Mouse (Mus musculus) monocyte, adult 5-6 weeks (primary cell): ENCODE measurements around the gene Dtymk. TPM values are rescaled to one million over a fixed set of nuclear protein-coding genes. Genes with fewer than 3 reads are reported as not detected.
A peak's percentile ranks its signal among the peaks of the same experiment; 100 is the strongest.
"Not testable (repeated sequence)": the region's sequence is repeated elsewhere in the genome, so short reads cannot be mapped to it uniquely, and the experiment has no call there.

ENCODE experiments used
- ATAC-seq: fragments of 153-309, 156-312 bp; replicated peaks from 2 replicates; pipeline ENCODE4 v1.8.0; 2017; ENCODE audit warnings: mild to moderate bottlenecking; ENCODE audit not compliant: low TSS enrichment, insufficient number of reproducible peaks, severe bottlenecking, poor library complexity, low FRiP score
- total RNA-seq: library from RNA; stranded (forward); fragments of 200-1000, 200-491, 200-594 nt; gene quantifications from 3 replicates; pipeline ENCODE4 v1.2.3, GENCODE M21; 2017

Gene Dtymk
- total RNA-seq, 1 experiment from 2014 or later = 45.3 TPM

DNA sequence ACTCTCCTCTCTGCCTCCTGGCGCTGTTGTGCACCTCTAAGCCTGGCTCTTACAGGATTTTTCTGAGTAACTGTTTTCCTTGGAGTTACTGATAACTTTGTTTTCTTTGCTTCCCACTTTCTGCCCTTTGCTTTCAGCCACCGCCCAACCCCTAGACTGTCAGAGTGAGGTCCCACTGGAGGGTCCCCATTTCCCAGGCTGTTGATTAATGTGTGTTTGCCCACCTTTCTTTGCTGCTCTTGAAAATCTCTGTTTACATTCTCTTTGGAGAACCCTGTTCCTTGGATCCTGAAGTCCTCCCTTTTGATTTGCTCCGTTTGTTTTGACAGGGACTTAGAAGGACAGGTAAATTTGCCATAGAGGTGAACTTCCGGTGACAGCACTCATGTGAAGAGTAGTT is 7.1 kb upstream of the Dtymk start:
- no peak for ATAC-seq

DNA sequence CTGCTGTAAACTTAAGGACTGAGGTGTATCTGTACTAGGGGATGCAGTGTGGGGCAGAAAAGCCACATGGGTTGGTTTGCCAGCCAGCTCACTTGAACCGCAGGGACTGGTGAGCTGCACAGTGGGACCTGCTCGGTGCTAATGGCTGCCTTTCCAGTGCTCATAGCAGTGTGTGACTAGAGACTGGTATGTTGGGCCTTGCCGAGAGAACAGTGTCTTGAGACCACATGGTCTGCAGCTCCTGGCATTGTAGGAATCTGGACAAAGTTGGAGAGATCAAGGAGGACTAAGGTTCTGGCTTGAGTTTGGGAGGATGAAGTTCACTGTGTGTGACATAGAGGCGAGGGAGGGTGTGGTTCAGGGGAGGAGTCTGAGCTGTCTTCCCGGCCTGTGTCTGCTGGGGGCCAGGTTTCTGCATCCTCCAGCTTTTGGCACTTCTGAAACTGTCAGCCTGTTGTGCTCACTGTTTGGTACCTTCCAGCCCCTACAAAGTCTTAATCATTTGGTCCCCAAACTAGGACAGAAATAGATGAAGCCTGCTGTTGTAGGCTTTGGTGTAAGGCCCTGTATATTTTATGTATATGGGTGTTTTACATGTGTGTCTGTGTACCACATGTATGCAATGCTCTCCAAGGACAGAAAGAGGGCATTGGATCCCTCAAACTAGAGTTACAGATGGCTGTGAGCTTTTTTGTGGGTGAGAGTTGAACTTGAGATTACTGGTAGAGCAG is 3.7 kb upstream of the Dtymk start:
- no peak for ATAC-seq

DNA sequence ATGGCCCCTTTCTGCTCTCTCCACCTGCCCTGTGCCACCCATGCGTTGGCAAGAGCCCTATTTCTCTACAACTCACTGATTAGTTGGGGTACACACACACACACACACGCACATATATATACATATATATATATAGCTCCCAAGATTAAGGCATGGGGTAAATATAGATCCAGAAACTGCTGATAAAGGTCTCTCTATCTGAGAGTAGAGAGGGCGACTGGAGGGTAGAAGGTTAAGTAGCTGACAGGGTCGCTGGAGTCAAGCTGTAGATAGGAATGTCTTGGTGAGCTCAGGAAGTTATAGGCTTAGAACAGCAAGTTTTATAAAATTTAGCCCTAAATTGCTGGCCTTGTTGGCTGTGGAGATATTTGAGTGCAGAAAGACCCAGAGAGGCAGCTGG is 3.1 kb upstream of the Dtymk start:
- ATAC-seq = no peak

DNA sequence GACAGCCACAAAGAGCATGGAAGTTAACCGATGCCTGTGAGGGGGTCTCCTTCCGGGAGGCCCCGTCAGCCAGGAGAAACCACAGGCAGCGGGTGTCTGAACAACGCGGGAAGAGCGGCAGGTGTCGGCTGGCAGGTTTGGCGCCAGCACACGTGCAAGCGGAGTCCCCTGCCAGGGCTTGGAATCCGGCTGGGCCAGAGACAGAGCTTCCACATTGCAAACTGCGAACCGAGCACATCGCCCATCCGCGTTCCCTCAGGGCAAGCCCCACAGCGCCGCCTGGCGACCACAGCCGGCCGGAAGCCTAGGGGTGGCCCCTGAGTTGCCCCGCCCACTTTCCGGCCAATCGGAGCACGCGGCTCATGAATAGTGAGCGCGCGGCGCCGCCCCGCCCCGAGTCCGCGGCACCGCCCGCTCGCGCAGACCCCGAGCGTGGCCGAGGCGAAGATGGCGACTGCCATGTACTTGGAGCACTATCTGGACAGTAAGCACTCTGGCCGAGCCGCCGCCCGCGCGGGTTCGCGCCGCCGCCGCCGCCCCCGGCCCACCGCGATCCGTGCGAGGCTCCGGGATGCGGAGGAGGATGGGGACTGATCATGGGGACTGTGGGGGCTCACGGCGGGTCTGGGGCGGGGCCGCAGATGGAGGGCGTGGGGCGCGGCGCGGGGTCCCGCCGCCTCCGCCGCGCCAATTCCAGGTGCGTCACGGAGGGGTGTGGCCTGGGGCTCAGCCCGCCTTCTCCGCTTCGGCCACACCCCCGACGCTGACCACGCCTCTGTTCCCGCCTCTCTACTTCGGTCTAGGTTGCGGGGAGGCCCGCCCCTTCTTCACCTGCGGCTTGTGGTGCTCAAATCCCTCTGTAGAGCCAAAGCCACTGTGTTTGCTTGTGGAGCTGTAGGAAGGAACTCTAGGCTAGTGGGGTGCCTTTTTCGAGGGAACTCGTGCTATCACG is 2.1 kb upstream of the Dtymk start, which contains the start of gene Ing5:
Ing5 (plus strand) TSS at position 410 of the 952 bp plus-strand sequence.
- peak; percentile 68 for ATAC-seq

DNA sequence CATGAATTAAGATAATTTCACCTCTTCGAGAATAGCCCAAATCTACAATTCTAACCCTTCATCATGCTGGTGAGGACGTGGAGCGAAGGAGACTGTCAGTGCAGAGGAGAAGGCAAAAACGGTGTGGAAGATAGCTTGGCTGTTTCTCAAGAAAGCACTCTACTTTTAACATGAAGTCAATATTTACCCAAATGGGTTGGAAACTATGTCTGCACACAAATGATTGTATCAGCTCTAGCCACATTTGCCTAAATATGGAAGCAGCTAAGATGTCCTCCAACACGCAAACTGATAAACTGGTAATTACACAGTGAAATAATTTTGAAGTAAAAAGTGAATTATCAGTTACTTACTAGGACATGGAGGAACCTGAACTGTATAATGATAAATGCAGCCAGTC is 1.0 kb upstream of the Dtymk start:
- ATAC-seq = no peak

DNA sequence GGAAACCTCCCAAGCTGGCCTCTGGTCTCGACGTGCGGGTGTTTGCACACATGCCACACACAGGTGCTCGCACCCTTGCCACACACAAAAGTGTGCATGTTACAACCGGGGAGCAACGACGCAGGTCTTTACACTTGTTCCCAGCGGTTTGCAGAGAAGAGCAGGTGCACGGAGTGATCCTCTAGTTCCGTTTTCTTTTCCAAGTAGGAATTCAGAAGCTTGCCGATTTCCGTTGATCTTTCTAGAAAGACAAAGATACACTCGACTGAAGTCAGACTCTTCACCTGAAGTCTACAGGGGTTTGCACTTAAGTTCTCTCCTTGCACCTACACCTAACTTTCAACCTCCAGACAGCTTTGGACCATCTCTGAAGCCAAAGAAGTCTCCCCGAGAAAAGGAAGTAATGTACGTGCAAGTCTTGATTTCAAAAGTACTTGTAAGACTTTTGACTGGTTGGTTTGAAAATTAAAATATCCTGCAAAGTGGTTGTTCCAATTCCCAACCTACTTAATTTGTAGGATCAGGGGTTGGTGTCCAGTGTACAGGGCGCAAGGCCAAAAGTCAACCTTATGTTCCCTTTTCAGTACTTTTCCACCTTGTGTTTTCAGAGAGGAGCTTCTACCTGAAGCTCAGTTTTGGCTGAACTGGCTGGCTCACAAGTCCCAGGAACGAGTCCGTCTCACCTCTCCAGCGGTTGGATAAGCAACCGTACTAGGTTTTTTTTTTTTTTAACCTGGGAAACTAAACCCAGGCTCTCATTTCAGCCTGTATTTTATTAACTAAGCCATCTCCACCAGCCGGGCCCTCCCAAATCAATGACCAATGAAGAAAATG is 847 bp downstream of the Dtymk start:
- no peak for ATAC-seq

DNA sequence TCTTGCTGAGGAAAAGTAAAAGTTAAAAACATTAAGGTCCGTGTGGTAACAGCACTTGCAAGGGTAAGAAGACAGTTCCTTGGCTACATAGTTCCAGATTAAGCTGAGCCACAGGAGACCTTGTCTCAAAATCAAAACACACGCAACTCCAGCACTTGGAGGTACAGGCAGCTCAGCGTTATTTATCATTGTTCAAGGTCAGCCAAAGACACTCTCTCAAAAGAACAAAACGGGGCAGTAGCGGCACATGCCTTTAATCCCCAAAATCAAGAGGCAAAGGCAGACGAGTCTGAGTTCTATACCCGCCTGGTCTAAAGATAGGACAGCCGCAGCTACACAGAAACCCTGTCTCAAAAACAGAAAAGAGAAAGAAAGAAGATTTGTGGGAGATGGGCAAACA is 5.8 kb downstream of the Dtymk start:
- no peak for ATAC-seq

DNA sequence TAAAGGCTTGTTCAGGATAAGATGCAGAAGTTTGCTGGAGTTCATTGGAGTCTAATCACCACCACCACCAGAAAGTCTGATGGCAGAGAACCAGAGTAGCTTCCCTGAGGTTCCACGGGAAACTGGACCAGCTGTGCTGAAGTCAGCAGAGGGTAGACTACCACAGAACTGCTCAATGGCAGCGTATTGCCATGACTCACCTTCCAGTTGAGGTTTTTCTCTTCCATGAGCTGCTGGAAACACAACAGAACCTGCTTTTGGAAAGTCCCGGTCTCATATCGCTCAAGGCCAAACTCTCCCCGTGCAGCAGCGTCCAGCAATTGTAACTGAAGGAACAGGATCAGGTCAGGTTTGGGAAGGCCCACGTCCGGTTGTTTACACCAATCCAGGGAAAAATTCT is 7.2 kb downstream of the Dtymk start:
- ATAC-seq = no peak

DNA sequence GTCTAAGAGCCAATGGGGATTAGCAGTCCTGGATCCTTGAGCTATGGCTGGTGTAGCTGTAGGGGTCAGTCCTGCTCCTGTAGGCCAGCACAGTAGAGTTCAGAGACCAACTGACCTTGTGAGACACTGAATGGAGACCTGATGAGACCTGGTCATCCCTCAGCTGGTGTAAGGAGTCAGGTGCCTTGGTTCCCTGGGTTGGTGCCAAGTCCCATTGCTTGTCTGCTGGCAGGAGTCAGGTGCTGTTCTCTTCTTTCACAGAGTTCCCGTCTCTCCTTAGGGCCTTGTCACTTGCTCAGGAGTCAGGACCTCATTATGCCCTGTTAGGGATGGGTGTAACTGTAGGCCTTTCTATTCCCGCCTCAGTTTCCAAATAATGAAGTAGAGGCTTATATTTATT is 14.8 kb downstream of the Dtymk start:
- ATAC-seq = no peak

DNA sequence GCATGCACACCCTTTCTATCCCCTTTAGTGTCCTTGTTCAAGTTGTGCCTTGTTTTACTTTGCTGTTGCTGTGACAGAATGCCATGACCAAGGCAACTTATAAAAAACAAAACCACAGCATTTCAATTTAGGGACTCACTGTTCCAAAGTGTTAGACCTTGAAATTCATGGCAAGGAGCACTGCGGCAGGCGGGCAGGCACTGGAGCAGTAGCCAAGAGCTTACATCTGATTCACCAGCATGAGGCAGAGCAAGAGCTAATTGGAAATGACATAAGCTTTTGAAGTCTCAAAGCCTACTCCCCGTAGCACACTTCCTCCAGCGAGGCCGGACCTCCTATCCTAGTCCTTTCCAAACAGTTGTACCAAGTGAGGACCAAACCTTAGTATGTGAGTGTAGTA is 25.0 kb downstream of the Dtymk start:
- no peak for ATAC-seq

DNA sequence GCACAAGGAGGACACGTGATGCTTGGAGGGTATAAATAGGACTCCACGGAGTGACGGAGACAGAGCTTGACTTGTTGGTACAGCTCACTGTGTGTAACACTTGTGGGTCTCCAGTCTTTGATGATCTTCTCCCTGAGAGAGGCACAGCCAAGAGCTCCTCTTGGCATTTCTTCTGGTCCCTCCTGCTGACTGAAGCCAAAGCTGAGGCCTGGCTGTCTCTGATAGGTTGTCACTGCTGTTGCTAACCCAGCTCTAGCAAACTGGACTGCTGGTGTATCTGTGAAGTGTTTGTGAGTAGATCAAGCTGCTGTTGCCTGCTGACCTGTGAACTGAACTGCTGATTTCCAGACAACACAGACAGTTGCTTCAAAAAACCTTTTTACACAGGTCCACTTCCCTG is 31.8 kb downstream of the Dtymk start:
- no peak for ATAC-seq

DNA sequence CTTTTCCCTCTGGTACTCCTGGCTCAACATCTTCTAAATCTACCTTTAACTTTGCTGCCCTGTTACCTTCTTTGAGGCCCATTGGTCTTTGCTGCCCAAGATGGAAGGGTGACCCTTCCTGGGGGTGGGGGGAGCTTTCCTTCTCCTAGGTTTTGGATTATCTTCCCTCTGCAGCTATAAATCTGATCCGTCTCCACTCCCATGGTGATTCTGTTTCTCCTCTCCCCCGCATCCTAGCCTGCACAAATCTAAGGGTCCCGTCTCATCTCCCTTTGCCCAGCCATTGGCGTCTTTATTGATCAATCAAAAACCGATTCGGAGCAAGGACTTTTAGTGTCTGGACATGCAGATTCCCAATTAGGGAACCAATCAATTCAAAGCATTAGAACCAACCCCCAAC is 34.1 kb downstream of the Dtymk start:
- no peak for ATAC-seq

DNA sequence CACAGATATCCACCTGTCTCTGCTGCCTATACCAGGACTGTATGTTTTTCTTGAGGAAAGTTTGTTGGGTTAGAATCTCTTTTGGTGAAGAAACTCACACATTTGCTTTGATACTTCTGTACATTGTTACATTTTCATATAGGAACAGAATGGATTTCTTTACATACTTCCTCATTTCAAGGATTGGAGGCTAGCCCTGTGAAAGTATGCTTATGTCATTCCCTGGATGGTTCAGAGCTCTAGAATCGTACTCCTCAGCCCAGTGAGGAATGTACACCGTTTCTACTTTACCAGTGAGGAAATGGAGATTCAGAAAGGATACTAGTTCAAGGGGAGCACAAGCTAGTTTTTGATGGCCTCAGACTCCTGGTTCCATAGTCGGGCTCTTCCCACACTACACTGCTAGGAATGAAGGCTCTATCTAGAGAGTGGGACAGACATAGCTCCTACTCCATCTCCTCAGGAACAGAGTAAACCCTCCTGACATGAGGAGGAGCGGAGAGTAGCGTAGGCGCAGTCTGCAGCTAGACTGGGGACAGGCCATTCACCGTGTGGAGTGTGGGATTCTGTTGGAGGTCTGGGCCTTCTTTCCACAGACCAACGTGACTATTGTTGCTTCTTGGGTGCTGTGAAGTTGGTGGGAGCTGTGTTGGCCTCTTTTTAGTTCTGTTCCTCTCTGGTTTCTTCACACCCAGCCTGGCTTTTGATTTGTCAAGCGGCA is 36.7 kb downstream of the Dtymk start:
- no peak for ATAC-seq

DNA sequence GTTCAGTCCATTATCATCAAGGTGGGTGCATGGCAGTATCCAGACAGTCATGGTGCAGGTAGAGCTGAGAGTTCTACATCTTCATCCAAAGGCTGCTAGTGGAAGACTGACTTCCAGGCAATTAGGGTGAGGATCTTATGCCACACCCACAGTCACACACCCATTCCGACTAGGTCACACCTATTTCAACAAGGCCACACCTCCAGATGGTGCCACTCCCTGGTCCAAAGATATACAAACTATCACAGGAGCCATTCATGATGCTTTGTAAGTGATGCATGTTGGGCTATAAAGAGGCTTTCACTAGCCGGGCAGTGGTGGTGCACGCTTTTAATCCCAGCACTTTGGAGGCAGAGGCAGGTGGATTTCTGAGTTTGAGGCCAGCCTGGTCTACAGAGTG is 38.2 kb downstream of the Dtymk start:
- not testable (repeated sequence) for ATAC-seq

DNA sequence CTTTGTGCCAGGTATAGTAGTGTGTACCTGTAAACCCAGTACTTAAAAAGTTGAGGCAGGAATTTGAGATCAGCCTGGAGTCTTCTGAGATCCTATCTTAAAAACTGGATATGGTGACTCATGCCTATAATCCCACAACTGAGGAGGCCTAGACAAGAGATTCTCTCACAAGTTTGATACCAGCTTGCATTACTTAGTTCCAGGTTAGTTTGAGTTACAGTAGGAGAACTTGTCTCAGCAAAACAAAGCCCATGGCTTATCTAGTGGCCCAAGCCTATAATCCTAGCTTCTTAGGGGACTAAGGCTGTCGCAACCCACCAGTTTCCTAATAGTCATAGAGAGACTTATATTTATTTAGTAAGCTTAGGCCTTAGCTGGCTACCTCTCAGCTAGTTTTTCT is 41.7 kb downstream of the Dtymk start:
- ATAC-seq = no peak

DNA sequence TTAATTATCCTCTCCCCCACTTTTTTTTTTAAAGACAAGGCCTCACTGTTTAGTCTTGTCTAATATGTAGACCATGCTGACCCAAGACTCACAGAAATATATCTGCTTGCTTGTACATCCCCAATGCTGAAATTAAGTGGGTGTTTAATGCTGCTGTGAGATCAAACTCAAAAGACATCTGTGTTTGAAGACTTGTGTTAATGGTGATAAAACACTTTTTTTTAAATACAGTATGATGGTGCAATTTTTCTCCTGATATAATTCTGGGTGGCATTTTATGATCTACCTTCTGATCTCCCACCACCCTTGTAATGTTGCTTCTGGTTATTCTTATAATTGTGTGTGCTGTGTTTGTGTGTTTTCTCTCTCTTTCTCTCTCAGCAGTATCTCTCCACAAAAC is 45.6 kb downstream of the Dtymk start:
- no peak for ATAC-seq

DNA sequence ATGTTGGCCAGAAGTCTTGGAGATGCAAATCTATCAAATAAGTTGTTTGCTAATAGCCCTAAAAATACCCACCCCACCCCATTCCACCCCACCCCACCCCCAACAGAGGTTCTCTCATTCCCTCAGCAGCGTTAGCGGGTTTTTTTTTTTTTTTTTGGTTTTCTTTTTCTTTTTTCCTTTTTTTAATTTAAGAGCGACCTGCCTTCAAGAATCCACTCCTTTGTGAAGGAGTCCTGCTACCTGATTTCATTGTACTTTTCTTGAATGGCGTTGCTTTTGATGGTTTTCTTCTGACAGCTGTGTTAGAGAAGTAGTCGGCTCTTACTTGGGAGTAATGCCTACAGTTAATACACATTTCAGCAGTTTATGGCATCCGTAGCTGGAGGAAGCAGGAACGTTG is 46.1 kb downstream of the Dtymk start:
- no peak for ATAC-seq

DNA sequence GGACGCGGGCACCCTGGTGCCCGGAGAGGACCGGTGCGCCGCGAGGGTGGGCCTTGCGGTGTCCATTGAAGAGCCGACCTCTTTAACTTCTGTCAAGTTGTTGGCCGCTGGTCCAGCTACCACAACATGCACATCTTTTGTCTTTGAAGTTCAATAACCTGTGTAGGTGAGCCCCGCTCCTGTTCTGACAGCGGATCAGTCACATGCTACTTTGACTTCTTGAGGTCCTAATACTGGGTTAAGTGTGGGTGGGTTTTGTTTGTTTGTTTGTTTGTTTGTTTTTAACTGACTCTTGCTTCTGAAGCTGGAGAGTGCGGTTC is 46.5 kb downstream of the Dtymk start:
- no peak for ATAC-seq
